14 mouse cellular contexts compared by ENCODE assay signal in the genomic region with DNA sequence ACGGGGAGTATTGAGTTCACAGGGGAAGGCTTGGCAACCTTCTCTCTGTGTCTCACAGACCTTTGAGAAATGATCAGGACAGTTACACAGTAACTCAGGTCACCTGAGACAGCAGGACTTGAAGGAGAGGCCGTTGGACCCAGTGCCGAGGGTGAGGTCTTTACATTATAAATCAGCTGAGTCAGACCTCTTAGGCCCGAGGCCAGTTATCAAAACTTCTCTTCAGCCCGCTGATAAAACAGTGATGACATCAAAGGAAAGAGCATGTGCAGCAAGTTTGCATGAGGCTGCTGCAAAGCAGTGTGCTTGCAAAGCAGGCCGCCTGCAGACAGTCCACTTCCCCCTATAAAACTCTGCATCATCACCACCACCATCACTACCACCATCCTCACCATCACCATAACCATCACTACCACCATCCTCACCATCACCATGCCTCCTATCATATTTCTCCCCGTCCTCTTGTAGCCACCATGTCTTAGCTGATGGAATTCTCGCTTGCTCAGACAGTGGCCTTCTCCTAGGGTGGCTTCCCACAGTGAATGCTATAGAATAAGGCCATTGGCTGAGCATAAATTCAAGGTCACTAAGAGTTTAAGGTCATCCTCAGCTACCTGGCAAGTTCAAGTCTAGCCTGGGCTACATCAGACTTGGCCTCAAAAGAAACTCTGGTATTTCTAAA.
DNase-seq lines count a peak whose midpoint lies in the region; ATAC-seq and TF ChIP-seq lines count a peak whose summit lies in the region.
"Had no signal": no experiment of that assay in that cellular context is flagged by ENCODE, and none has a peak within 500 bp of the region (broad histone marks: within the 10 kb centered on the region; RNA-seq: fewer than 3 reads in every experiment).

No protein-coding gene starts in this region.

- peak; percentile 36 for ATAC-seq in megakaryocyte, adult 5-6 weeks (ENCODE audit: poor library complexity, severe bottlenecking)
- no peak for ATAC-seq in monocyte, adult 5-6 weeks (replicated peaks; ENCODE audit: insufficient number of reproducible peaks, low FRiP score, low TSS enrichment, poor library complexity, severe bottlenecking)
- ATAC-seq: midbrain, embryonic 16.5 days had no signal

- H3K4me3 ChIP-seq in layer of hippocampus, adult 2 months, result no peak overlapping the region
- H3K4me3 ChIP-seq: forebrain, embryonic 10.5 days had no signal

- no peak for TF ChIP-seq CTCF in layer of hippocampus, adult 2 months (conservative IDR thresholded peaks at IDR 0.05)

- DNase-seq in adrenal gland, adult 2 months, result peak; percentile 86
- peak; percentile 46 for DNase-seq in adrenal gland, postnatal 25 days
- DNase-seq in kidney, adult 8-10 months, result peak; percentile 78 to 87
- no peak for DNase-seq in layer of hippocampus, adult 18-20 months (ENCODE audit: low spot score in 2 of 2)
- DNase-seq in layer of hippocampus, adult 2 months (ENCODE audit: low spot score in 2 of 2), result no peak
- DNase-seq in gastrocnemius, postnatal 10 days, result no peak
- DNase-seq: cerebellum, adult 18-20 months; lung, postnatal 36 days; right cerebral cortex, postnatal 25 days had no signal

- H3K27ac ChIP-seq in layer of hippocampus, adult 2 months, result no peak overlapping the region
- H3K27ac ChIP-seq: forebrain, embryonic 10.5 days; liver, embryonic 14.5 days had no signal

Comparison
In these comparisons a context has a peak if more than half of its experiments do, and no peak if none do; other contexts are left out.
1. DNase-seq: peak in adrenal gland, adult 2 months (single experiment), adrenal gland, postnatal 25 days (single experiment) and kidney, adult 8-10 months (2 of 2); none in layer of hippocampus, adult 18-20 months (0 of 2), layer of hippocampus, adult 2 months (0 of 2) and gastrocnemius, postnatal 10 days (single experiment).